Mouse (Mus musculus) left cerebral cortex, adult 18-20 months (tissue): Measurements from ENCODE around the gene Casp12. TPM values are rescaled to one million over a fixed set of nuclear protein-coding genes. Genes with fewer than 3 reads are reported as not detected.
"Not testable (repeated sequence)": the region's sequence is repeated elsewhere in the genome, so short reads cannot be mapped to it uniquely, and the experiment has no call there.

ENCODE experiments used
- DNase-seq, 2 experiments: peaks; one replicate each; pipeline ENCODE4 v3.0.0; 2021 to 2022; ENCODE audit warnings: low spot score in 2 of 2, mixed read lengths in 1 of 2
- long read RNA-seq, 2 experiments: library from polyadenylated mRNA; stranded (forward); transcript quantifications; one replicate each; pipeline ENCODE4 v2.0.0; 2021
- total RNA-seq, 2 experiments: library from RNA; stranded (reverse); gene quantifications; 2 replicates each; pipeline ENCODE4 v1.2.3; 2021

The Casp12 gene
- 1 to 10 TPM; 1.7 to 2.4 TPM for total RNA-seq
- long read RNA-seq, experiment 1, partial matches to known transcripts, result 0 of 1 reads
- long read RNA-seq, experiment 1, other reads (novel, unspliced or antisense), result 0 of 1 reads
- long read RNA-seq, experiment 2, transcript Casp12-201 (11 exons, 2,649 nt), result major isoform, 7 of 7 reads
- long read RNA-seq, experiment 2, partial matches to known transcripts, result 0 of 7 reads
- long read RNA-seq, experiment 2, other reads (novel, unspliced or antisense), result 0 of 7 reads

DNA sequence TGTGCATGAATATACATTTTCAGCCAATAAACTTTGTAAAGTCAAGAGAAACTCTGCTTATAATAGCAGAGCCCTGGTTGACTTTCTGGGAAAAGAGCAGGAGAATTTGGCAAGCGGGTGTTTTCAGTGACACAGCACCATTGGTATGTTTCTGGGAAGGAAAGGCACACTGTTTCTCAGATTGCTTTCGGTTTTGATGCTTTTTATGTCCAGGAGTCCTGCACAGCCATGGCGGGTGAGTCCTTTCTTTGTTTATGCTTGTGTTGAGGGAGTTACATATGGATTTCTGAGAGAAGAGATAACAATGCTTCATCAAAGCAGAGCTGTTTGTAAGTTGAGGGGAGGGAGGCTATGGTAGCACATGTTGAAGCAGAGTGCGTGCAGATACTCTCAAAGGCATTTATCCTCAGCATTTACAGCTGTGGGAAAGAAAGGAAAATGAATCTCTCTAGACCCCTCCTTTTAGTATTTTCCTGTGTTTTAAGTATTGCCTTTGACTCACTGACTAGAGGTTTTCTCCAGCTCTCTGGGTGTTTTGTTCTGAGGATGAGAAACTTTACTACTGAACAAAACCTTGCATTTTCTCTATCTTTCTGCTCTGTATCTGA is at the start of gene Casp12:
Gene Casp12 (plus strand): TSS at position 140 of the 608 bp plus-strand sequence.
- DNase-seq, result no peak

DNA sequence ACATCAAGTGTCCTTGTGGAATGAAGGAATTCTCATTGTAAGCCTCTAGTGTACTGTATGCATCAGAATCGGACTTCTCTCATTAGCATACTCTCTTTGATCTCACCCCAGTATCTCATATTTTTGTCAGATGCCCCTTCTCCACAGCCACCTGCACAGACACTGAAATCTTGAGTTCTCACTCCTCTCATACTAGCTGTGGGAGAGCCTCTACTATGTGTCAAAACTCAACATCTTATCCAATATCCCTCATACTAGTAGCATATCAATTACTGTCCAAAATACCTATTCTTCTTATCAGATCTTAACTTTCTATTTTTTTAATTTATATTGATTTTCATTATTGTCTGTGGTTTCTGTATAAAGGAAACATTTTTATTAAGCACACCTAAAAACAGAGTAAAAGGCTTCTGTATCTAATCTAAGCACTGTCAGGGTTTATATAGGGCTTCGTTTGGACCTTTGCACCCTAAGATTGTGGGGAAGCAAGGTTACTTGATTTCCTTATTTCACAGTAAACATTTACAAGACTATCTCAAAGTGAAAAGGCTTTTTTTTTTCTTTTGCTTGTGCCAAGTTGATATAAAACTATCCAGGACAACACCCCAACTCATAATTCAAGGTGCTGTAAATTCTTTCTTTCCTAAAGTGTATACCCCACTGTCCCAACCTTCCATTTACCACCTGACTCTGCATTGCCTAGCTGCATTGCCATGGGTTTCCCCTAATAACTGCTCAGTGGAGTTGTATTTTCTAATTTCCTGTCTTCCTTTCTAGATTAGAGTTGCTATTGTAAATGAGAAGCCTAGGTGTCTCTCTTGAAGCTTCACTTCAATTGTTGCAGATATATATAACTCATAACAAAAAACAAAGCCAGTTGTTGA is 48.6 kb upstream of the Casp12 start:
- no peak for DNase-seq

GRCm38 (mm10) chr9:5298329-5299131 is 46.7 kb upstream of the Casp12 start, which contains the start of gene Casp1:
Casp1 (plus strand) TSS chr9:5298517.
- no peak for DNase-seq

DNA sequence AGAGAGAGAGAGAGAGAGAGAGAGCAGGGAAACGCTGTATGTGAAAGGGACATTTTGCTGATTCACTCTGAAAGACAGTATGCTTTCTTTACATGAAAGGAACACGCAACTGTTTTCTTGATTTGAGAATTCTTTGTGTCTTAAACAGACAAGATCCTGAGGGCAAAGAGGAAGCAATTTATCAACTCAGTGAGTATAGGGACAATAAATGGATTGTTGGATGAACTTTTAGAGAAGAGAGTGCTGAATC is 46.2 kb upstream of the Casp12 start:
- no peak for DNase-seq

DNA sequence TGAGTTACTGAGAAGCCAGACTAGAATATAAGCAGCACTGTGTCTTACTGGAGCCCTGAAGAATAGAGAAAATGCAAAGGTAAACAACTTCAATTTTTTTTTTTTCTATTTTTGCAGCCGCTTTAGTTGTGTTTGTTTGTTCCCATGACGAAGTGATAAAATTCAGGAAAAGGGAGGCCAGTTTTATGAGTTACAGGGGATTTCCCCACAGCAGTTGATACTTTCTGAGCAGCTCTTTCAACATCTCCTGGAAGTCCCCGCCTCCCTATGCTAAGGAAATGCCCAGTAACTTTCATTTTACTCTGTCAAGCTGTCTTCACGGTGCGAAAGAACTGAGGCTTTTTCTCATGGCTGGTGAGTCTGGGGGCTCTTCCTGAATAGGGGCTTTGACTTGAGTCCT is 36.7 kb upstream of the Casp12 start, which contains the start of gene Casp4:
Gene Casp4 (plus strand): TSS at position 268 of the 400 bp plus-strand sequence.
- DNase-seq, result no peak

DNA sequence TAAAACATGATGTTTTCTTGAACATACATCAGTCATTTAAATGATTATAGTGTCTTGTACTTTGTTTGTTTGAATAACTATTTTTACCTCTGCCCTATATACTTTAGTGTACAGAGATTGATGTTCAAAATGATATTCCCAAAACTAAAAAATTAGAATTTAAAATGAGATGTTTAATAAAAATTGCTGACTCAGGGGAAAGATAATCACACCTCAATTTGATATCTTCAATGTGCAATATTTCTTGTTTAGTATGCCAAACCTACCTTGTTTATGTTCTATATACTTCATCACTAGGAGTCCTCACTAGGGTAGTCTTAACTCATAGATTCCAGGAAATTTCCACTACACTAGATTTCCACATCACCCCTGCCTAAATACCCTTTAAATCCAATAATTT is 35.1 kb upstream of the Casp12 start:
- DNase-seq, result no peak

DNA sequence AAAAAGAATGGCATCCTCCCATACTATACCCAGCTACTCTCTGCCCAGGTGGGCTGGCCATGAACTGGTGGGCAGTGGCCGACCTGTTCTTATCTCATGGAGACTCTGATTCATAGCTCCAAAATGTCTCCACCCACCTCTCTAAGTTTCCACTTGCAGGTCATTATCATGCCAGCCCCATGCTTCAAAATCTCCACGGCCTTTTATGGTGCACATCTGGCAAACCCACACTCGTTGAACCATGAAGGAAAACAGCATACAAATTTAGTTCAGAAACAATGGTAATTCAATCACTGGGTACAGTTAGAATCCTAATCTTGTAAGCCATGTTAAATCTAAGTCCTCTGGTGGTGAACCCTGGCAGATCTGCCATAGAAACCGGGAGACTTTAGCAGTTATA is 33.8 kb upstream of the Casp12 start:
- DNase-seq, result no peak

GRCm38 (mm10) chr9:5328204-5328603 is 17.0 kb upstream of the Casp12 start:
- no peak for DNase-seq

DNA sequence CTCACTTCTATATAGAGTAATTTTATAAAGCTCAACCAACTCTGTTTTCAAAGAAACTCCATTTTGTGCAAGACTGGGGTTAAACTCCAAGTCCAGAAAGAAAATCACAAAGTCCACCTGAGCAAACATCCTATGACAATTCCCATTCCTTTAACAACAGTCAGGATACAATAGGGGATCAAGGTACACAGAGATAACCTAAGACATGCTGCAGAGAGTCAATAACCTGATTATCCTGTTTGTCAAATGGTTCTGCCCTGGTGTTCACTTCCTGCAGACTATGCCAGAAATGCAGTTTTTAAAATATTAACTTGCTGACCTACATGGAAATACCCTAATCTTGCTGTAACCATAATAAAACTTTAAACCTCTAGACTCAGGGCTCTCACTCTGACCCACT is 12.8 kb upstream of the Casp12 start:
- DNase-seq, result no peak

DNA sequence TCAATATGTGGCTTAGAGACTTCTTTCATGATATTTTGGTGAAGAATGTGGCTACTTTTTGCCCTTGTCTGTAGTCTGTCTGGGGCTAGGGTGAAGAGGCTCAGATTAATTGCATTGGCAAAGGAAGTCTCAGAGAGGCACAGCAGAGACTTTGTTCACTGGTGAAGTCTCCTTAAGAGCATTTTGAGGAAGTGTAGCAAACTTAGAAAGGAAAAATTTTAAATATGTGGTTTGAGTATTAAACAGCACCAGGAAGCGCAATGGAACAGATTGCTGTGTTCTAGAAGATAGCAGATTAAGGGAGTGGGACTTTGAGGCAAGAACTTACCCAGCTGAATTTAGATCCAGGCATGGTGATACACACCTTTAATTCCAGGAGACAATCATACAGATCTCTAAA is 11.8 kb upstream of the Casp12 start:
- no peak for DNase-seq

DNA sequence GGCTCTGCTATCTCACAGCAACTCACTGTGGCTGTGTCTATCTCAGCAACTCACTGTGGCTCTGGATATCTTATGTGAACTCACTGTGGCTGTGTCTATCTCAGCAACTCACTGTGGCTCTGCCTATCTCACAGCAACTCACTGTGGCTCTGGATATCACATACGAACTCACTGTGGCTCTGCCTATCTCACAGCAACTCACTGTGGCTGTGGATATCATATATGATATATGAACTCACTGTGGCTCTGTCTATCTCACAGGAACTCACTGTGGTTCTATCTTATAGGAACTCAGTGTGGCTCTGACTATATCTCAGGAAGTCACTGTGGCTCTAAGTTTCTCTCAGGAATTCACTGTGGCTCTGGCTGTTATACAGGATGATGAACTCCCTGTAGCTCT is 2.1 kb upstream of the Casp12 start:
- no peak for DNase-seq

GRCm38 (mm10) chr9:5344090-5344489 is 1.1 kb upstream of the Casp12 start:
- no peak for DNase-seq

DNA sequence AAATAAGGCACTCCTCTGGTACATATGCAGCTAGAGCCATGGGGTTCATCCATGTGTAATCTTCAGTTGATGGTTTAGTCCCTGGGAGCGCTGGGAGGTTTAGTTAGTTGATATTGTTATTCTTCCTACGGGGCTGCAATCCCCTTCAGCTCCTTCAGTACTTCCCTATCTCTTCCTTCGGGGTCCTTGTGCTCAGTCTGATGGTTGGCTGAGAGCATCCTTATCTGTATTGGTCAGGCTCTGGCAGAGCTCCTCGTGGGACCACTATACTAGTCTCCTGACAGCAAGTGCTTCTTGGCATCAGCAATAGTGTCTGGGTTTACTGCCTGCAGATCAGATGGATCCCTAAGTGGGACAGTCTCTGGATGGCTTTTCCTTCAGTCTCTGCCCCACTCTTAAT is 2.2 kb downstream of the Casp12 start:
- no peak for DNase-seq

DNA sequence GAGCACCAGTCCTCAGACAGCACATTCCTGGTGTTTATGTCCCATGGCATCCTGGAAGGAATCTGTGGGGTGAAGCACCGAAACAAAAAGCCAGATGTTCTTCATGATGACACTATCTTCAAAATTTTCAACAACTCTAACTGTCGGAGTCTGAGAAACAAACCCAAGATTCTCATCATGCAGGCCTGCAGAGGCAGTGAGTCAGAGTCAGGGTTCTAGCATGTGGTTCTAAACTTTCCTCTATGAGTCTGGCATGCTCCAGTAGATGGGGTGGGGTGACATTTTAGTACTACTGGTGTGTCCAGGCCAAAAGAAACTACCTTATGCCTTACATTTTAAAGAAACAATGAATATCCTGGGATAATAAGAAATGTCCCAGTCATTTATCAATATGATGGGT is 8.4 kb downstream of the Casp12 start:
- no peak for DNase-seq

GRCm38 (mm10) chr9:5356801-5357200 is 11.6 kb downstream of the Casp12 start:
- no peak for DNase-seq

GRCm38 (mm10) chr9:5393561-5393960 is 48.3 kb downstream of the Casp12 start:
- DNase-seq, result no peak

DNA sequence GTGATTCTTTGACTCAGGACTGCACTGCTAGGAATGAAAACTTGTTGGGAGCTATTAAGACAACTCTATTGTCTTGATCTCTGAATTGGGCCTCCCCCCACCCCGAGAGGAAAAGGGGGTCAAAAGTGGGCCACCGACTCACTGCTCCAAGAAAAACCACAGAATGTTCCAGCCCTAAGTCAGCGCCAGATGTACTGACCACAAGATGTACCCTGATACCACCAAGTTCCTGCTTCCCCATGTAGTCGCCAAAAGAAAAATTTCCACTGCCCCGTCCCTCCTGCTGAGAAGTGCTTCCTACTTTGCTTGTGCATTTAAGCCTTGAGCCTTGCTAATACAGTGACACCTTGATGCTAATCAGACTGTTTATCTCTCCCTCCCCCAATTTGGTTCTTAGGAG is 50.6 kb downstream of the Casp12 start:
- DNase-seq, result not testable (repeated sequence)

DNA sequence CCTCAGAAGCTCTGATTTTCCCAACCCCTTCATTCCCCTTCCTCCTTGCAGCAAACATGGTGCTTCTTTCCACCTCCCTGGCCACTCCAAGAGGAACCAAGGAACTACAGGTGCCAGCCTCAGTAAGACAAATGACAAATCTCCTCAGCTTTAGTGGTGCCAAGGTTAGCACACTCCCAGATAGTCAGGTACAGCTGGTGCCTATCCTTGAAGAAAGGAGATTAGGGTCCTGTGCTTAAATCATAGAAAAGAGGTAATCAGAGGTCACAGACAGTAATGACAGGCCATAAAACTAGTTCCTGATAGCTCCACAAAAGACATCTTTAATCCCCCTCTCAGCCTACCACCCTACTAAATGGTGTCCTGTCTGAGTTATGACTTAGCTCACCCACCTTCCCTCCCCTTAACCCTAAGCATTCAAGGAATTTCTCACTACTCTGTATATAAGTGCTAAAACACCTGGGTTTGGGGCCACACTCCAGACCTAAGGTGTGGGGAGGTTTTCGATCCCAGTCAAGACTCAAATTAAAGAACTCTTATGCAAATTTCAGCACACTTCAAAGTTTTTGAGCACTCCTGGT is 65.8 kb downstream of the Casp12 start:
- no peak for DNase-seq

DNA sequence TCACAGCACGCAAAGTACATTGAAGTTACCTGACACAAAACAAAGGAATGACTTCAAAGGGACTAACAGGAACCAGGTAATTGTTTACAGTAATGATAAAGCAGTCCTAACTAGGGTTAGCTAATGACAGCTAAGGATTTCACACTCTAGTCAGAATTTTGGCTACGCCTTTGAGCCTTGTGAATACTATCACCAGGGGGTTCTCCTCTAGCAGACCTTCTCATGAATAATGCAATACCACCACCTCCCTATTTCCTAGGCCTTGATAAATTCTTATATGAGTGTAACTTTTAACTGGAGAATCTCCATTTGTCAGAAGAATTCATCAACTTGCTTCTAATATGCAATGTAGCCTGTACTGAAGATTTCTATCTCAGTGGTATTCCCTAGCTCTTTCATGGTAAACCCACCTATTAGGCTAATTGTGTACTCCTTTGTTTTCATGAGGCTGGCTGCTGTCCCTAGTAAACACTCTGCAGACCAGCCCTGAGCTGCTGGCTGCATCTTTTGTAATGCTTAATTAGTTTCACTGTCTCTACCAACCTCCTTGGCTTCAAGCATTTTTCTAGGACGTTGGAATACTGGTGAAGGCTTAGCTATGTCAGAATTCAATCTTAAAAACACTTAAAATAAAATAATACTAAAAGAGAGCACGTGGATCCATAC is 67.3 kb downstream of the Casp12 start:
- DNase-seq, result no peak

GRCm38 (mm10) chr9:5417871-5418270 is 72.6 kb downstream of the Casp12 start:
- no peak for DNase-seq
